Mouse (Mus musculus): ENCODE results near the gene Psg16.

DNA sequence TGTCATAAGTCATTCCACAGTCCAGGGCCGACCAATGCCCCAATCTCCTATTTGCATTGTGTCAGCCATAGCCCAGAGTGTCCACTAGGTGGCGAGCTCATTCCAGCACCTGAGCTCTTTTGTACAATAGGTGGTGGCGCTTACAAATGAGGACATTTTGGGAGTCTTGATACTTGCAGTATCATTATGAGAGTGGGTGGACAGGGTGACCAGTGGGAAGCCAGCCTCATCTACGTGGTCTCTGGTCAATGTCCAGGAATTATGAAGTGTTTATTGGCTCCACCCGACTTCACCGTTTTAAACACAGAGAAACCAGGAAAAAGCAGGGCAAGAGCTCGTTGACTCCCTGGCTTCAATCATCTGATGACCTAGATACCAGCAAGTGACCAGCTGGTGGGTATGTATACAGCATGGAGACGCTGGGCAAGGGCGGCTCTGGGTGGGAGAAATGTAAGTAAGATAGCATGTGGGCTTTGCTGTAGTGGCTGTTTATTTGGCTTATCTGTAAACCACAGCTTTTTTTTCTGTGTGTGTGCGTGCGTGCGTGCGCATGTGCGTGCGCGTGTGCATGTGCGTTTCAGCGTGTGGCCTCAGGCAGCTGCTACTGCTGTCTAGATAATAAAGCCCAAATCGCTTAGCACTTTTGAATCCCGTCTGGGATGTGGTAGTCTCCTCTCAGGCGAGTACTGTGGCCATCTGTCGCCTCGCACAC, at the start of gene Psg16:
- TF ChIP-seq CTCF (IDR thresholded peaks at IDR 0.05; ENCODE audit: extremely low read depth, insufficient read depth, low read length) (peak; percentile 75), POLR2A (IDR thresholded peaks at IDR 0.05; ENCODE audit: extremely low read depth, insufficient read depth, low read length) (no peak)

Measured in cortical plate, adult 2 months (tissue).